Mouse (Mus musculus): ENCODE measurements around the gene Klhl26. TPM values are rescaled to one million over a fixed set of nuclear protein-coding genes. Genes with fewer than 3 reads are reported as not detected.

Gene Klhl26
- polyA plus RNA-seq, 1 experiment: 10.0 TPM

- no peak for TF ChIP-seq GATA1 (IDR thresholded peaks at IDR 0.05; ENCODE audit: low read length)
These were observed 58.9 kb downstream of the Klhl26 start for GRCm38 (mm10) chr8:70417914-70418313.

DNA sequence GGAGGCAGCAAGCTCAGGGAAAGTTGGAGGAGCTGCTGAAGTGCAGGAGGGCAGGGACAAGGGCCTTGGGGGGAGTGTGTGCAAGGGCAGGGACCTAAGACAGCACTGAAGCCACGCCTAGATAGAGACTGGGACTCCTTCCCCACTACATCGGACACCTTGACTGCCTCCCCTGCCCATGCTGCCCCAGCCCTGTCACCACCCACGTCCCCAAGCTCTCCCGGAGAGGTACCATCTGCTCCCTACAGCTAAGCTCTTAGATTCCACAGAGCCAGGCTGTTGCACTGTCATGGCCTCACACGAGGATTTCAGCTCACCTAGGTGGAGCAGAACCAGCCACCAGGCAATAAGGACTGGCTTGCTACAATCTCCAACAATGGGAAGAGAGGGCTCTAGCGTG, 59.8 kb downstream of the Klhl26 start:
- no peak for TF ChIP-seq GATA1 (IDR thresholded peaks at IDR 0.05; ENCODE audit: low read length)

DNA sequence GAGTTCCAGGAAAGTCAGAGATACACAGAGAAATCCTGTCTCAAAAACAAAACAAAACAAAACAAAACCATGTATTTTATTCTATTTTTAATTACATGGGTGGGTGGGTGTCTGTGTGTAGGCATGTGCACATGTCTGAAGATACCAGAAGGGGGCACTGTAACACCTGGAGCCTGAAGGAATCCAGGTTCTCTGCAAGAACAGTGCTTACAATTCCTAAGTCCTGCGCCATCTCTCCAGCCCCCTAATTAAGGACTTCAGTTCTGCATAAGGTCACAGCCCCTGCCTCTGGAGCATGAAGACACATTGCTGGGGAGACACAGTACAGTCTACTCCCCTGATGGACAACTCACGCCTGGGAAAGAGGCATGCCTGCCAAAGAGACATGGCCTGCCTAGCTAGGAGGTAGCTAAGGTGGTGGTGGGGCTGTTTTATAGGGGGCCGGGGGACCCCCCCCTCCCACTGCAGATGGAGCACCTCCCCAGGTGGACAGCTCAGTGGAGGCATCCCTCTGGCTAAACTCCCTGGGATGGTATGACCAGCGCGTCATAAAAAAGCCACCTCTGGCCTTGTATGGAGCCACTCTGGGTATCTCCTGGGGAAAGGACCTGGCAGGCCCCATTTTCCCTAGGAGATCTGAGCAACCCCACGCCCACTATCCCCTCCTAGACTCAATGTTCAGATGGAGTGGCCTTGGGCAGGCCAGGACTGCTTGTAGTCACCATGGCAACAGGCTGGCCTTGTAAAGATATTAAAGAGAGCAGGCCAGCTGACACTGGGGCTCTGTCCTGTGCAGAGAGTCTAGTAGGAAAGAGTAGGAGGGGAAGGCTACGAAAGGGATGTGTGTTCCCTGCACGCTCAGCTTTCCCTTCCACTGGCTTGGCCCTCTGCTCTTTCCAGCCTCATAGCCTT, 61.0 kb downstream of the Klhl26 start:
- no peak for TF ChIP-seq GATA1 (IDR thresholded peaks at IDR 0.05; ENCODE audit: low read length)

GRCm38 (mm10) chr8:70414310-70414946, 62.3 kb downstream of the Klhl26 start:
- TF ChIP-seq GATA1 (IDR thresholded peaks at IDR 0.05; ENCODE audit: low read length): no peak

DNA sequence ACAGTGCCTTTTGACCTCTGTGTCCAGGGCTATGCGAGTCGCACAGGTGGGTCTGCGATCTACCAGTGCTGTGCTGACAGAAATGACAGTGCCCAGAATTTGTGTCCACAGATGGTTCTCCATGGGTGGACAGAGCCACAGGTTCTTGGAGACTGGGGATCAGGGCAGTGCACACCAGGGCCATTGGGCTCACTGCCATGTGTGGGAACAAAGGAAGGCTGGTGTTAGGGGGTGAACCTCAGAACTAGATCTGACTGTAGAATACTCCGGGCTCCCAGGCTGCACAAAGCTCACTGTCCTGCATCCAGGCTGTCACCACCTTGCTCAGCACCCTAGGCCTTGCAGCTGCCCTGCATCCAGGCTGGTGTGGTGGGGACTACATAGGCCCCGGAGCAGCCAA, 66.5 kb downstream of the Klhl26 start:
- TF ChIP-seq GATA1 (IDR thresholded peaks at IDR 0.05; ENCODE audit: low read length): no peak

GRCm38 (mm10) chr8:70409455-70409871, 67.3 kb downstream of the Klhl26 start:
- no peak for TF ChIP-seq GATA1 (IDR thresholded peaks at IDR 0.05; ENCODE audit: low read length)

GRCm38 (mm10) chr8:70409019-70409418, 67.7 kb downstream of the Klhl26 start:
- no peak for TF ChIP-seq GATA1 (IDR thresholded peaks at IDR 0.05; ENCODE audit: low read length)

GRCm38 (mm10) chr8:70408301-70408700, 68.5 kb downstream of the Klhl26 start:
- TF ChIP-seq GATA1 (IDR thresholded peaks at IDR 0.05; ENCODE audit: low read length): no peak

DNA sequence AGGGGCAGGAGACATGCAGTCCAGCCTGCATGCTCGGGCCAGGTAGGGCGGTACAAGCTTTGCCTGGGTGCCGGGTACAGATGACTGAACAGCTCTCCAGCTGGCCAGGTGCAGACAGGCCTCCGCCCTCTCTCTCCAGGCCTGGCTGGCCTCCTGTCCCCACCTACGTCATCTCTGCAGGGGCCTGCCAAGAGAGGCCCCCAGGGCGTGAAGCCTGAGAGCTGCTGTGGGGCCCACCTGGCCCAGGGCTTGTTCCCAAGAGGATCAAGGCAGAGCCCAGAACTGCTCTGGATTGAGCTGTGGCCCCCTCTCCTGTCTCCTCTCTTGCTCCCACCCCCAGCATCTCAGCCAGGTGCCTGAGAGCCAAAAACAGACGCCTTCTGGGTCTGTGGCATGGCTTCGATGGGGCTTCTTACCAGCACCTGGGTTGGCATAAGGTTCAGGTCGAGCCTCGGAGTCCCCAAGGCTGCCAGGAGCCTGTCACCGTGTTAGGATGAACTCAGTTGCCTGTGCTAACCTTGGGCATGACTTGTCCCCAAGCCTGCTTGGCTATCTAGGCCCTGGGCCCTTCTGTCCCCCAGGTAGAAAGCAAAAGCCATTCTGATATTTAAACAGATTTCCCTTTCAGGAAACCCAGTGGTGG, 70.2 kb downstream of the Klhl26 start:
- TF ChIP-seq GATA1 (IDR thresholded peaks at IDR 0.05; ENCODE audit: low read length): no peak

GRCm38 (mm10) chr8:70405189-70405588, 71.6 kb downstream of the Klhl26 start:
- TF ChIP-seq GATA1 (IDR thresholded peaks at IDR 0.05; ENCODE audit: low read length): no peak

DNA sequence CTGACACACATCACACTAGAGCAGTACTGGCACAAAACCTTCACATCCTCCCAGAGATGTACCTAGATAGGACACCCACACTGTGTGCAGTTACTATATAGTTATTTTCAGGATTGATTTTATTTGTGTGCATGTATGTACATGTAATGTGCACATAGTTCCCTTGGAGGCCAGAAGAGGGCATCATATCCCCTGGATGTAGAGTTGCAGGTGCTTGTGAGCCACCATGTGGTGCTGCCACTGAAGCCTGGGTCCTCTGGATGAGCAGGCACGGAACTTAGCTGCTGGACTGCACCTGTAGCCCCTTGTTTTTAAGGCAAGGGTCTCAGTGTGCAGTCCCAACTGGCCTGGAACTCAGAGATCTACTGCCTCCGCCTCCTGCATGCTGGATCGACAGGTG, 72.6 kb downstream of the Klhl26 start:
- TF ChIP-seq GATA1 (IDR thresholded peaks at IDR 0.05; ENCODE audit: low read length): no peak

Other genes with a start within 250 kb of the Klhl26 start
- gene Sugp2, start 242.7 kb downstream of the Klhl26 start, polyA plus RNA-seq (2012): 21.8 and 26.2 TPM in 2 replicates
- 24.5 and 26.2 TPM in 2 replicates for gene Armc6, start 242.5 kb downstream of the Klhl26 start, polyA plus RNA-seq (2012)
- 34.3 and 37.1 TPM in 2 replicates for gene Homer3, start 194.1 kb downstream of the Klhl26 start, polyA plus RNA-seq (2012)
- 41.5 and 54.5 TPM in 2 replicates for gene Ddx49, start 174.5 kb downstream of the Klhl26 start, polyA plus RNA-seq (2012)
- 311 and 375 TPM in 2 replicates for gene Cope, start 174.4 kb downstream of the Klhl26 start, polyA plus RNA-seq (2012)
- gene Cers1, start 161.2 kb downstream of the Klhl26 start, polyA plus RNA-seq (2012): not detected in 2 replicates
- not detected in 2 replicates for gene Gdf1, start 147.2 kb downstream of the Klhl26 start, polyA plus RNA-seq (2012)
- 126 and 139 TPM in 2 replicates for gene Upf1, start 123.7 kb downstream of the Klhl26 start, polyA plus RNA-seq (2012)
- gene Comp, start 103.4 kb downstream of the Klhl26 start, polyA plus RNA-seq (2012): 0.28 and 0.29 TPM in 2 replicates
- 25.8 and 29.6 TPM in 2 replicates for gene Crtc1, start 37.4 kb downstream of the Klhl26 start, polyA plus RNA-seq (2012)
- not detected in 2 replicates for gene Tmem59l, start 10.4 kb upstream of the Klhl26 start, polyA plus RNA-seq (2012)
- gene Crlf1, start 16.2 kb upstream of the Klhl26 start, polyA plus RNA-seq (2012): not detected in 2 replicates
- gene Rex1bd, start 29.8 kb upstream of the Klhl26 start, polyA plus RNA-seq (2012): 264 and 347 TPM in 2 replicates
- gene Uba52, start 33.8 kb upstream of the Klhl26 start, polyA plus RNA-seq (2012): 421 and 1,202 TPM in 2 replicates
- 1,137 and 1,401 TPM in 2 replicates for gene Fkbp8, start 50.8 kb upstream of the Klhl26 start, polyA plus RNA-seq (2012)
- 41.4 and 54.9 TPM in 2 replicates for gene Kxd1, start 51.0 kb upstream of the Klhl26 start, polyA plus RNA-seq (2012)
- gene Ell, start 62.5 kb upstream of the Klhl26 start, polyA plus RNA-seq (2012): 50.0 and 51.6 TPM in 2 replicates
- gene Isyna1, start 117.4 kb upstream of the Klhl26 start, polyA plus RNA-seq (2012): 184 and 204 TPM in 2 replicates
- gene Ssbp4, start 131.9 kb upstream of the Klhl26 start, polyA plus RNA-seq (2012): 968 and 1,213 TPM in 2 replicates
- 0.08 and 0.13 TPM in 2 replicates for gene Lrrc25, start 139.2 kb upstream of the Klhl26 start, polyA plus RNA-seq (2012)
- 0.05 TPM in 1 of 2 replicates, not detected in the other for gene Gdf15, start 155.5 kb upstream of the Klhl26 start, polyA plus RNA-seq (2012)
- 3.7 and 5.0 TPM in 2 replicates for gene Pgpep1, start 183.4 kb upstream of the Klhl26 start, polyA plus RNA-seq (2012)
- 887 and 1,189 TPM in 2 replicates for gene Lsm4, start 196.3 kb upstream of the Klhl26 start, polyA plus RNA-seq (2012)
- 173 and 232 TPM in 2 replicates for gene Jund, start 222.0 kb upstream of the Klhl26 start, polyA plus RNA-seq (2012)
- gene Iqcn, start 226.5 kb upstream of the Klhl26 start, polyA plus RNA-seq (2012): not detected in 2 replicates
- gene Gm3336, start 241.6 kb upstream of the Klhl26 start, polyA plus RNA-seq (2012): not detected in 2 replicates
- gene Pde4c, start 246.8 kb upstream of the Klhl26 start, polyA plus RNA-seq (2012): 0.81 and 1.2 TPM in 2 replicates

Measured in G1E-ER4 (cell line).